Mouse (Mus musculus) lung, embryonic 16.5 days (tissue): ENCODE data around the gene Ccdc96. TPM values are rescaled to one million over a fixed set of nuclear protein-coding genes. Genes with fewer than 3 reads are reported as not detected.

Source experiments
- ATAC-seq: fragments of 200-750 bp; cut with Nextera tagmentation; 2 replicates; pipeline ENCODE4 v1.8.0; 2017; ENCODE audit warnings: low read depth, mild to moderate bottlenecking, moderate library complexity
- H3K27ac ChIP-seq: fragments of 300-500 bp; sonication (generic); 2 replicates; pipeline ENCODE4 v1.5.1; 2014; ENCODE audit warnings: mild to moderate bottlenecking, control low read depth, low read length
- H3K27me3 ChIP-seq: fragments of 300-500 bp; sonication (generic); 2 replicates; pipeline ENCODE4 v1.6.1; 2014; ENCODE audit warnings: low read depth, low read length, mixed read lengths; ENCODE audit not compliant: control insufficient read depth, insufficient read depth
- H3K36me3 ChIP-seq: fragments of 300-500 bp; sonication (generic); 2 replicates; pipeline ENCODE4 v1.6.1; 2014; ENCODE audit warnings: low read length; ENCODE audit not compliant: control insufficient read depth, insufficient read depth
- H3K4me1 ChIP-seq: fragments of 300-500 bp; sonication (generic); replicated peaks from 2 replicates; pipeline ENCODE4 v1.6.1; 2014; ENCODE audit warnings: low read length, mixed read lengths; ENCODE audit not compliant: control insufficient read depth, insufficient read depth
- H3K4me2 ChIP-seq: fragments of 300-500 bp; sonication (generic); 2 replicates; pipeline ENCODE4 v1.6.1; 2014; ENCODE audit warnings: low read depth, low read length, control low read depth
- H3K4me3 ChIP-seq: fragments of 300-500 bp; sonication (generic); 2 replicates; pipeline ENCODE4 v1.5.1; 2014; ENCODE audit warnings: mild to moderate bottlenecking, low read length, control low read depth
- H3K9ac ChIP-seq: fragments of 300-500 bp; sonication (generic); 2 replicates; pipeline ENCODE4 v1.6.1; 2014; ENCODE audit warnings: low read length, control low read depth
- H3K9me3 ChIP-seq: fragments of 300-500 bp; sonication (generic); 2 replicates; pipeline ENCODE4 v1.6.1; 2016; ENCODE audit warnings: low read length; ENCODE audit not compliant: control insufficient read depth
- whole genome bisulfite sequencing: fragments of 180-500 bp; shearing (Covaris S2); extraction: QIAGEN DNeasy Blood & Tissue Kit; methylation state at CpG from one replicate; pipeline ENCODE4 v1.1.7; 2014; 5-methylcytosine and 5-hydroxymethylcytosine counted together
- polyA plus RNA-seq: library from polyadenylated mRNA; unstranded; fragments of >200 nt; fragmentation: Nextera tagmentation; extraction: Ambion mirVana; gene quantifications from 2 replicates; pipeline ENCODE4 v1.2.1, GENCODE M21; 2015

Ccdc96 gene
- polyA plus RNA-seq, 1 experiment from 2014 or later: 2.1 TPM

DNA sequence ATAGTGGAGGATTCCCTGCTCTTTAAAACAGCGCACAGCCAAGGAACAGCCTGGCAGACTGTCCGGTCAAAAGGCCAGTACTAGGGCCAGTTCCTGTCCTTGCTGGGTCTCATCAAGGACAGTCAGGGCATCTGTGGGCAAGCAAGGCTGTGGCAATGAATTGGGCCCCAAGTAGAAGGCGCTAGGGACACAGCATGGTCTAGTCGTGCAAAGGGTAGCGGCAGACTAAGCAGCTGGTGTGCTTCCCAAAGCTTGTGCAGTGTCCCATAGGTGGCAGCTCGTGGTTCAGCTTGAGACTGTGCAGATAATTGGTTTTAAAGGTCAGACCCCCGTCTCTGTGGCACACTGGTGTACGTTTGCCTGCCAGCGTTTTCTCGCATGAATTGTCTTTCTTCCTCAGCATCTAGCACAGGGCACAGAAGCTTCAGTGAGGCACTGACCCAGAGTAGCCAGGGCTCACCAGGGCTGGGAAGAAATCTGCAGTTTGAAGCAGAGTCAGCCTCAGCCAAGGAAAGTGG is 32.5 kb upstream of the Ccdc96 start:
- WGBS: 71% methylated on average over 10 of the region's 10 CpGs
- H3K9me3 ChIP-seq: no peaks in the 10 kb centered on the region
- no peak for ATAC-seq

DNA sequence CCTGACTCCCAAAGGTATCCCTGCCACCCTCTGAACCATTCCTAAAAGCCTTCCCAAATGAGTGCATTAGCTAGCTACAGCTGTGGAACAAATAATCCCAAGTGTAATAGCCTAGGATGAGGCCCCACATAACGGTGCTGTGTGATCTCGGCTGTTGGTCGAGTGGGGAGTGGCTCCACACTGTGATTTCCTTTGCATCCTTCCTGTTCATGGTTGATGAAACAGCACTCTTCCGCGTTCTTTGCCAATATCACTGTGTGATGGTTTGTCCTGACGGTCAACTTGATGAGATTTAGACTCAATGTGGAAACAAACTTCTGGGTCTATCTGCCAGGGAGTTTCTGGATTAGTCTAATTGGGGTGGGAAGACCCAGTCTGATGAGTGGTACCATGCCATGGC is 31.6 kb upstream of the Ccdc96 start:
- ATAC-seq: no peak

More for the DNA sequence above, 32.5 kb upstream of the Ccdc96 start:
- H3K27me3 ChIP-seq: no peaks in the 10 kb centered on the region
- no peaks in the 10 kb centered on the region for H3K4me1 ChIP-seq
- no peaks in the 10 kb centered on the region for H3K36me3 ChIP-seq
- H3K9ac ChIP-seq: no peak overlapping the region
- no peak overlapping the region for H3K4me2 ChIP-seq
- H3K4me3 ChIP-seq: no peak overlapping the region
- no peak overlapping the region for H3K27ac ChIP-seq

DNA sequence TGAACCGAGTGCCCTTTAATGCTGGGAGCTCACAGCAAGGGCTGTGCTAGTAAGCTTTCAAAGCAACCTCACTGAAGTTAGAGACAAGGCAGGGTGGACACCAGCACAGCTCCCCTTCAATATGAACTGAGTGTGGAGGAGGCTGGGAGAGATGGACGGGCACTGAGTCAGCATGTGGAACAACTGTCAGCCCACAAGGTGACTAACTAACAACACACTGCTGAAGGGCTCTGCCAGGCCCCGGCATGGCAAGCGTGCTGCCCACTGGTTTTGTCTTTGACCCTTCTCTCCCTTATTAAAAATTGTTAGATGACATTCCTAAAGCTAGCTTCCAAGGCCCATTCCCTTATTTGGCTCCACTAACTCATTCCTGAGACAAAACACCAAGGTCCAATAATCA is 26.7 kb upstream of the Ccdc96 start:
- Histone ChIP-seq H3K27me3 (no peaks in the 10 kb centered on the region), H3K27ac (no peak overlapping the region), H3K4me1 (no peaks in the 10 kb centered on the region), H3K4me2 (no peak overlapping the region), H3K36me3 (no peaks in the 10 kb centered on the region), H3K4me3 (no peak overlapping the region), H3K9me3 (no peaks in the 10 kb centered on the region), H3K9ac (no peak overlapping the region)
- ATAC-seq: no peak
- 71% methylated on average over 4 of the region's 4 CpGs for WGBS

More for the DNA sequence above, 31.6 kb upstream of the Ccdc96 start:
- no peaks in the 10 kb centered on the region for H3K4me1 ChIP-seq
- H3K9me3 ChIP-seq: no peaks in the 10 kb centered on the region
- H3K27me3 ChIP-seq: no peaks in the 10 kb centered on the region
- H3K27ac ChIP-seq: no peak overlapping the region
- H3K4me2 ChIP-seq: no peak overlapping the region
- H3K9ac ChIP-seq: no peak overlapping the region
- WGBS: 73% methylated on average over 6 of the region's 6 CpGs
- H3K36me3 ChIP-seq: no peaks in the 10 kb centered on the region
- H3K4me3 ChIP-seq: no peak overlapping the region

DNA sequence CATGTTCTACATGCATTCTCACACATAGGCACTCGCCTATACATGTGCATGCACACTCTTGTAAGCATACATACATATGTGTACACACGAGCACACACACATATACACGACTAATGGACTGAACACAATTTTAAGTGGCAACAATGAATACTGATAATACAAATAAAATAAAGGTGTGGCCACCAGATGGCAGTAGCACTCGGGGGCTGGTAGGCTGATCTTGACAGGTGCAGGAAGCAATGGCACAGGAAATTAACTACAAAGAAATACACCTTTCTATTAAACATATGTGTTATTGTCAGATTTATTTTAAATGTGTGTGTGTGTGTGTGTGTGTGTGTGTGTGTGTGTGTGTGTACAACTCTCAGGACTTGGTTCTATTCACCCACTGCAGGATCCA is 25.5 kb upstream of the Ccdc96 start:
- no peaks in the 10 kb centered on the region for H3K9me3 ChIP-seq
- H3K27ac ChIP-seq: no peak overlapping the region
- no peak overlapping the region for H3K4me2 ChIP-seq
- no peaks in the 10 kb centered on the region for H3K27me3 ChIP-seq
- 7% methylated on average over 4 of the region's 4 CpGs for WGBS
- no peak overlapping the region for H3K4me3 ChIP-seq
- no peaks in the 10 kb centered on the region for H3K36me3 ChIP-seq
- no peak overlapping the region for H3K9ac ChIP-seq
- H3K4me1 ChIP-seq: 0 out of 2 replicates have a peak, but pooled peaks cover under 1% of the 10 kb centered on the region
- ATAC-seq: no peak

DNA sequence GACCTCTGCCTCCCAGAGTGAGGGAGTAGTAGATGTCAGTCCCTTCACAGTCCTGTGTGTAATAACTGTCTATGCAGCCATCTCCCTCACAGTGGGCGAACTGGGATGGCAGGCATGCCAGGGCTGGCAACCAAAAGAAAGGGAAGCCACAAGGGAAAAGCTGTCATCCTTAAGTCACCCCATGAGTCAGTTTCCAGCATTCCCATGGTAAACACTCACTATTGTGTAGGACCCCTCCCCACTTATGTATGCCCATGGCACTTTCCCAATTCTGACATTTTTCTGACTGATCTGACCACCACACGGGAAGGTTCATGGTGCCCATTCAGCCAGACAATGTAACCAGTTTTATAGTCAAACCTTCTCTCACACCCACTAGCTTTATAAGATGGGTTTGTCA is 23.7 kb upstream of the Ccdc96 start:
- Histone ChIP-seq H3K4me3 (no peak overlapping the region), H3K27me3 (no peaks in the 10 kb centered on the region), H3K4me2 (no peak overlapping the region), H3K9ac (no peak overlapping the region), H3K36me3 (no peaks in the 10 kb centered on the region), H3K9me3 (no peaks in the 10 kb centered on the region), H3K4me1 (peaks cover 4% of the 10 kb centered on the region), H3K27ac (no peak overlapping the region)
- 86% methylated on average over 2 of the region's 2 CpGs for WGBS
- no peak for ATAC-seq

DNA sequence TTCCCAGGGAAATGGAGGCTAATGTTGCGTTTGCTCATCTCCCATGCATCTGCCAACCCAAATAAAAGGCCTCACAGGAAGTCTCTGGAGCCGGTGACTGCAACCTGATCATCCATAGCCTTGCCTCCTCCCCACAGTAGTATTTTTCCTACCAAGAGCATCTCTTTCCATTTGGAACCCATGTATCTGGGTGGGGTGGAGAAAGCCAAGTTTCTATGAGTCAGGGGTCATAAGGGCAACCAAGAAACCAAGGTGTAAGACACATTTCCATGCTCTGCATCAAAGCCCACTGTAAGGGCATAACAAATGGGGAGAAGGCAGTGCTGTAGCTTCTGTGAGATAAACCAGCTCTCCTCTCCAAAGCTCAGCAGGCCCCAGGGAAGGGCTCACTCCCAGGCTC is 23.2 kb upstream of the Ccdc96 start:
- Histone ChIP-seq H3K4me2 (no peak overlapping the region), H3K4me3 (no peak overlapping the region), H3K4me1 (peaks cover 9% of the 10 kb centered on the region), H3K36me3 (no peaks in the 10 kb centered on the region), H3K27ac (no peak overlapping the region), H3K9ac (no peak overlapping the region), H3K27me3 (no peaks in the 10 kb centered on the region), H3K9me3 (no peaks in the 10 kb centered on the region)
- 60% methylated on average over 2 of the region's 2 CpGs for WGBS
- no peak for ATAC-seq

DNA sequence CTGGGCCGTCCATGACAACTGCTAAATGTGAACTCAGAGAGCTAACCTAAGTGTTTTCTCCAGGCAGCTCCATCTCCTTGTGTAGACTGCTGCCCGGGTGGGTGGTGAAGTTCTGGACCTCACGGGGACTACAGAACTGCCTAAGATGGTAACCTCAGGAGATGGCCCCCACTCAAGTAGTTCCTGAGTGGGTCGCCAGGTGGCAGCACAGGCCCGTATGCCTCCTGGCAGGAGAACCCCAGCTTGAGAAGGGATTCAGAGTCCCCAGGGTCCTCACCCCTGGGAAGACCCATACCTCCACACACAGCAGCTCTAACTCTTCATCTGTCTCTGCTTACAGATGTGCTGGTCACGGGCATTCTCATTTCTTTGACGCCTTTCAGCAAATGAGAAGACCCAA is 21.6 kb upstream of the Ccdc96 start:
- no peaks in the 10 kb centered on the region for H3K27me3 ChIP-seq
- H3K9ac ChIP-seq: no peak overlapping the region
- H3K4me1 ChIP-seq: peaks cover 12% of the 10 kb centered on the region
- H3K36me3 ChIP-seq: no peaks in the 10 kb centered on the region
- no peak for ATAC-seq
- no peaks in the 10 kb centered on the region for H3K9me3 ChIP-seq
- no peak overlapping the region for H3K4me2 ChIP-seq
- H3K4me3 ChIP-seq: no peak overlapping the region
- WGBS: 9% methylated on average over 7 of the region's 7 CpGs
- no peak overlapping the region for H3K27ac ChIP-seq

DNA sequence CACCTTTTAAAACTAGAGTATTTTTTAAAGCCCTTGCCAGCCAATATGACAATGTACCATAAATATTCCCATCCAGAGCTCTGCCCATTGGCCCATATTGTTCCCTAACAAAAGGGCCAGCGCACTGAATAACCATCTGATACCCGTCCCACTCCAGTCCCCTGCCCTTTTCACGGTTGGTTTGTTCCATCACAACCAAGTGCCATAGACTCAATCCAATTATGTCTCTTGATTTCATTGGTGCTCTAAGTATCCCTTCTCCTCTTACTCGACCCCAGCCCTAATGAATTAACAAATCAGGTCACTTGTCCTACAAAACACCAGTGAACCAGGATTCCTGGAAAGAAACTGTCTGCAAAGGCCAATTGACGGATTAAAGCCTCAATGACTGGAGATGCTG is 21.0 kb upstream of the Ccdc96 start:
- no peak overlapping the region for H3K4me2 ChIP-seq
- H3K4me3 ChIP-seq: no peak overlapping the region
- no peak for ATAC-seq
- H3K36me3 ChIP-seq: no peaks in the 10 kb centered on the region
- WGBS: 65% methylated on average over 5 of the region's 5 CpGs
- H3K27ac ChIP-seq: no peak overlapping the region
- H3K9ac ChIP-seq: no peak overlapping the region
- peaks cover 12% of the 10 kb centered on the region for H3K4me1 ChIP-seq
- no peaks in the 10 kb centered on the region for H3K27me3 ChIP-seq
- H3K9me3 ChIP-seq: no peaks in the 10 kb centered on the region

DNA sequence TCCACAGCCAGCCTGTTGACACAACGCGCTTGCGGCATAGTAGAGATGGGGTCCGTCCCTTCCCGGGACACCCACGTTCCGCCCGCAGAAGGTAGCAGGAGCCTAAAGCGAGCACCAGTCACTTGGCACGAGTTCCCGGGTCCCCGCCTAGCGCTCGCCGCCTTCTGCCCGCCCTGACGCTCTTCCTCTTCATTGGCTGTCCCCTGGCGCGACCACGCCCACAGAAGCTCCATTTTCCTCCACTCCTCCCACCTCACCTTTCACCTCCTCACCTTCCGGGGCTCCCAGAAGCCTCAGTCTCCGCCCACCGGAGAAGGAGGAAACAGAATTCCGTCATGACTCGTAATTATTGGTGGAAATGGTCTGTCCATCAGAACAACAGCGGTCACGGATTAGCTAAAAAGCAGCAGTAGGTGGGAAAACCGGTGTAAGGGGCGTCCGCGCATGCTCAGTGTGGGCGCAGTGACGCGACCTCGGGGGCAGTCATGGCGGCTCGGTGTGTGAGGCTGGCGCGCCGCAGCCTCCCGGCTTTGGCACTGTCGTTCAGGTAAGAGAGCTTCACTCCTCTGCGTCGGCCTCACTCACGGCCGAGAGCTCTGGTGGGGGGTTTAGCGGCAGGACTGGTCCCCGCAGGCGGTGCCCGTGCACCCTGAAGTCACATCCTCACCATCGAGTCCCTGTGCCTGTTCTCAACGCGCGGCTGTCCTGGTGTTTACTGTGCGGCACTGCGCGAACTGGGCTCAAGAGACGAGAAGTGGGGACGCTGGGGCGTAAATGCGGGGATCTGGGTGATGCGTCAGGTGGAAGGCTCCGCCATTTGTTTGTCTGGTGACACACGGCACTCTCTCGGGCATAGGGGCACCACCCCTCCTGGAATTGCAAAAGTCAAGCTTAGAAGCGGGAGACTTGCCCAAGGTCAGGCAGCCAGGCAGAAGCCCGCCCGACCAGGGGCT is 19.4 kb upstream of the Ccdc96 start, which contains the start of gene Grpel1:
Gene Grpel1, plus strand, starts transcription at position 290 of the 953 bp plus-strand sequence.
- Histone ChIP-seq H3K27ac (no peak within 1 kb of the TSS; the same call in 1 of the 2 replicates), H3K4me2 (peak within 1 kb of the TSS; percentile 90)
- under 1% methylated on average over 68 of the region's 68 CpGs for WGBS

More for the DNA sequence above, 19.4 kb upstream of the Ccdc96 start, which contains the start of gene Grpel1:
- ATAC-seq: peak; percentile 98
- Histone ChIP-seq H3K4me3 (peak within 1 kb of the TSS; percentile 84), H3K27me3 (no peaks in the 10 kb centered on the region), H3K36me3 (peaks cover 6% of the 10 kb centered on the region; the same call in 1 of the 2 replicates), H3K9me3 (no peaks in the 10 kb centered on the region), H3K9ac (peak within 1 kb of the TSS; percentile 85), H3K4me1 (peaks cover 12% of the 10 kb centered on the region)
